Mouse (Mus musculus): ENCODE measurements at regions not wholly inside any gene's neighbourhood (a gene's known extent, or its start where the extent isn't known, plus 50 kb on each side); places are given as distances from the start of the nearest gene placed in this dataset.

DNA sequence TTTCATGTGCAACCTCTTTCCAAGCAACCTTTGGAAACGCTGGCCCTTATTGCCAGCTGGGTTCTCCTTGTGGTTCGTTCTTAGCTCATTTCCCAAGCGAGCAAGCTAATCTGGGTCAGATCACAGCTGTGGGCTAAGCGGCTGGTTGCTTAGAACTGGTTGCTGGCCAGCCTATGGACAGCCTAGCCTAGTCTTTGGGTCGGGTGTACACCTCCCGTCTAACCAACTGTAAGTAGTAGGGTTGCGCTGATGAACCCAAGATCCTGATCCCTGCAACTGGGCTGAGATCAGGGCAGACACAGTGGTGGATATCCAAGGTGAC is 236.5 kb downstream of the Mtx2 start:
- no peak for DNase-seq (ENCODE audit: low spot score)

GRCm38 (mm10) chr2:75064406-75065115 is 239.0 kb downstream of the Mtx2 start:
- DNase-seq (ENCODE audit: low spot score), result no peak

GRCm38 (mm10) chr2:75065304-75065703 is 239.7 kb downstream of the Mtx2 start:
- no peak for DNase-seq (ENCODE audit: low spot score)

- DNase-seq (ENCODE audit: low spot score), result no peak
Observed at GRCm38 (mm10) chr2:75069321-75069720, 243.7 kb downstream of the Mtx2 start.

- no peak for DNase-seq (ENCODE audit: low spot score)
Observed at GRCm38 (mm10) chr2:75072021-75072420, 246.4 kb downstream of the Mtx2 start.

- DNase-seq (ENCODE audit: low spot score), result no peak
Observed at GRCm38 (mm10) chr2:75072471-75072870, 246.9 kb downstream of the Mtx2 start.

GRCm38 (mm10) chr2:75073178-75073577 is 247.6 kb downstream of the Mtx2 start:
- DNase-seq (ENCODE audit: low spot score), result no peak

- DNase-seq (ENCODE audit: low spot score), result no peak
Observed at GRCm38 (mm10) chr2:75087164-75087563, 261.6 kb downstream of the Mtx2 start.

DNA sequence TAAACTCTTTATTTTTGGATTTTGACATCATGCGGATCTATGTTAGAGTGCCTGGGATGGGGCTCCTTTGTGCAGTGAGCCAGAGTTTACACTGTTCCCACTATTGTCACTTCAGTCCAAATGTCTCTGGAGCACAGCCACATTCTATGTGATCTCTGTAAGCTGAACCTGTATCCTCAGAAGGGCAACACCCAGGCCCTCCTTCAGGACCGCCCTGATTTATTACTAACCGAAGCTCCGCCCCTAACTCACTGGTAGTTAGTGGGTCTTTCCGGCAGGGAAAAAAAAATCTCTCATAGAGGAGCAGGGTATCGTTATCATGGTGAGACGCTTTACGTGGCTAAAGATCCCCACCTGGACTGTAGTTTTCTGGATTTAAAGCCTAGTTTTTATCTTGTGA is 263.6 kb downstream of the Mtx2 start:
- DNase-seq (ENCODE audit: low spot score), result no peak

DNA sequence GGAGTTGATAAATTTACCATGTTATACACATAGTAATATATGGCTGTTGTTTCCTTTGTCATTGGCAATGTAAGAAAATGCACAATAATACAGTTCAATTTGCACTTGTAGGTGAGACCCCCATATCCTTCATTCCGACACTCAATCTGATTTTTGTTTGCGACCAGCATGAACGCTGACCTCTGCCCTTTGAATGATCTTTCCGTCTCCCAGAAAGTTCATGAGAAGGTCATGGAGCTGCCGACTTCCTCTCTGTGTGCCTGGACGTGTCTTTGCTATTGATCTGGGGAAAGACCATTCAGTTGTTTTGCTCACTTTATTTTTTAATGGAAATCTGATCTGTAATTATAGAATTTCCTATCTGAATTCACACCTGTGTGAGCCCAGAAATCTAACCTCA is 264.0 kb downstream of the Mtx2 start:
- DNase-seq (ENCODE audit: low spot score), result no peak

DNA sequence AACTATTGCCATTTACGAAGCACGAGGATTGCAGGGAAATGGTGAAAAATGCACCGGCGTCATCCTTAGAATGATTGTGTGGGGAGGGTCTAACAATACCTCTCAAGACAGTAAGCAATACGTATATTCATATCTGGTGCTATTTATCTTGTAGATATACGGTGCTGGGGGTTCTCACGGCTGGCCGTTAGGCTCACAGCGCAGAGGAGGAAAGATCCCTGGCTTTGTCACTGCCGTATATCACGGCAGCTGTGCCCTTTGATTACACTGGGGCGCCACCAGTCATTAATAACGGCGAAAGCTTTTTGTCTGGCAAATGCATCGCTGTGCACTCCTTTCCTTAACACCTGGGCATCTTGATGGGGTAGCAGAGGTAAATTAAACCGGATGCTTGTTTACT is 264.8 kb downstream of the Mtx2 start:
- no peak for DNase-seq (ENCODE audit: low spot score)

DNA sequence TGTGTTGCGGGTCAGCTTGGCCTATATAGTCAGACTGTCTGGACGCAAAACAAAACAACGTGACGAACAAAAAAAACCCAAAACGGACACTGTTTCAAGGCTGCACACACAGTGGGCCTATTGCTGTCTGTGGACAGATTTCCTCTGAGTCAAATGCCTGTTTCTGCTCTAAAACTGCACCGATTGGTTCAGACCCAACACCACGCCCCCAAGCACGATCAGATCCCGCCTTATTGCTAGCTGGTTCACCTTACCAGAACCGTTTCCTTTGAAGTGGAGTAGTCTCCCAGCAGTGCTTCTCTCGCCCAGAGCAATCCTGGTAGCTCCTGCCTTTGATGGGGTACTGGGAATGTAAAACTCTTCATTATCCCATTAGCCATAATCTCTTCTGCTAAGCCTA is 275.9 kb downstream of the Mtx2 start:
- peak; percentile 2 for DNase-seq (ENCODE audit: low spot score)

DNA sequence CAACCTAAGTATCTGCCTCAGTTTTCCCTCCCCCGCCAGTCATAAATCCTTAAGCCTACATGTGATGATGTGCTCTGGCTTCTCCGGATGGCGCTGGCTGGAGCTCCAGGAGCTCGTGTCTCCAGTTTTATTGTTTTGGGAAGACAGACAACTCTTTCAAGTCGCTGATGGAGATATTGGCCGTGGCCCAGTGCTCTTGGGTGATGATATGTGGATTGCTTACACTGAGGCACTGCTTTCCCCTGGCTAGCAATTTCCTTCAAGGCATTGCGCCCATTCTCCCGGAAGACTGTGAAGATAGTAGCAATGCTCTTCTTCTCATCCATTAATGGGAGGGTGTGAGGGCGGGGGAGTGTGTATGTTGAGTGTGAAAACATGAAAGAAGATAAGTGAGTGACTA is 287.1 kb downstream of the Mtx2 start:
- DNase-seq (ENCODE audit: low spot score), result no peak

- no peak for DNase-seq (ENCODE audit: low spot score)
Observed at GRCm38 (mm10) chr2:75114375-75114774, 288.8 kb downstream of the Mtx2 start.

DNA sequence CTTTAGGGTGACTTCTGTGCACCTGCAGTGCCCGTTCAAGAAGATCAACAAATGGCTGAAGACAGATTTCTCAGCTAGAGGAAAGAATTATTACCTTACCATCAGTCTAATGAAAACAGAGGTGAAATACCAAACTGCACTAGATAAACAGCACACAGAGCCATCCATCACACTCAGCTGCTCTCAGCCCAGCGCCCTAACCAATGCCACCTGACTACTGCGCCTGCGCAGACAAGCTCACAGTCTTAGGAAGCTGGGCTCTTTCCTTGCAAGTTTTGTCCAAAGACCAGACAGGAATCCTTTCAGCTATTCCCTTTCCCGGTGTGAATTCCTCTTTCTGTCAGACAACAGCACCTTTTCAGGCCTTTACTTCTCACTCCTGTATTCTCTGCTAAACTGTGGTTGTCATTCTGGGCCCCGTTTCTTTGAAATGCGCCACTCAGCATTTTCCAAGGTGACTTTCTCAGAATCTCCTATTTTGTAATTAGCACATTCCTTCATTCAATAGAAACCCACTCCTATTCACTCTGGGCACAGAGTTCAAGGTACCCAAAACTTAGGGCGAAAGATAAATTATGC is 292.8 kb downstream of the Mtx2 start:
- DNase-seq (ENCODE audit: low spot score), result no peak

GRCm38 (mm10) chr2:75119599-75119998 is 294.0 kb downstream of the Mtx2 start:
- DNase-seq (ENCODE audit: low spot score), result no peak

DNA sequence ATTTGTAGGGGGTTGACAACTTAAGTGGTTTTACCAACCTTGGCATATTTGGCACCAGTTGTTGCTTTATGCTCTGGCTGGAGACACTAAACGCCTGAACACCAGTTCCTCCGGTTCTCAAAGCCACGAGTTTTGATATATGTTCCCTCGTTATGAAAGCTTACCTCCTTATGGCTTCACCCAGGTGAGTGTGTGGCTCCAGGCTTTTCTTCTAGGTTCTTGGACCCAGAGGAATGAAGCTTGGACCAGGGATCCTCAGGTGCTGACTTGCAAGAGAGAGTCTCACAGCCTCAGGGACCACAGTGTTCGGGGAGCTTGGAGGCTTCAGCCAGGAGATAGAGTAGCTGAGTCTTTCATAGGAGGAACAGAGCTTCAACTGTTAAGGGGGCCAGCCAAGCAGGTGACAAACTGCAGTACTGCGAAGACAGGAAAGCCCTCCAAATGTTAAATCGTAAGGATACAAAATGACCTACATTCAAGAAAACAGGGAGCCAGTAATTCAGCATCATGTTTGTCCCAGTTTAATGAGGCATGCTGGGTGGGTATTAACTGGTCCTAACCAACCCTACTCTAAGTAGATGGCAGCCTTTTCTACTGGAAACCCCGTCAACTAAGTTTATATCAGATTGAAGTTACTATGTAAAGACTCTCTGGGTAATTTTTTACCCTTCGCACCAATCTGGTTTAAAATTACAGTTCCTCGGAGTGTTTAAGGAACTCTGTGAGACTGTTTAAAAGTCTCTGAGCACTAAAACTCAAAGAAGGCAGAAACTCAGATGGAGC is 307.9 kb downstream of the Mtx2 start:
- no peak for DNase-seq (ENCODE audit: low spot score)

GRCm38 (mm10) chr2:75136618-75137017 is 311.0 kb downstream of the Mtx2 start:
- DNase-seq (ENCODE audit: low spot score), result no peak

DNA sequence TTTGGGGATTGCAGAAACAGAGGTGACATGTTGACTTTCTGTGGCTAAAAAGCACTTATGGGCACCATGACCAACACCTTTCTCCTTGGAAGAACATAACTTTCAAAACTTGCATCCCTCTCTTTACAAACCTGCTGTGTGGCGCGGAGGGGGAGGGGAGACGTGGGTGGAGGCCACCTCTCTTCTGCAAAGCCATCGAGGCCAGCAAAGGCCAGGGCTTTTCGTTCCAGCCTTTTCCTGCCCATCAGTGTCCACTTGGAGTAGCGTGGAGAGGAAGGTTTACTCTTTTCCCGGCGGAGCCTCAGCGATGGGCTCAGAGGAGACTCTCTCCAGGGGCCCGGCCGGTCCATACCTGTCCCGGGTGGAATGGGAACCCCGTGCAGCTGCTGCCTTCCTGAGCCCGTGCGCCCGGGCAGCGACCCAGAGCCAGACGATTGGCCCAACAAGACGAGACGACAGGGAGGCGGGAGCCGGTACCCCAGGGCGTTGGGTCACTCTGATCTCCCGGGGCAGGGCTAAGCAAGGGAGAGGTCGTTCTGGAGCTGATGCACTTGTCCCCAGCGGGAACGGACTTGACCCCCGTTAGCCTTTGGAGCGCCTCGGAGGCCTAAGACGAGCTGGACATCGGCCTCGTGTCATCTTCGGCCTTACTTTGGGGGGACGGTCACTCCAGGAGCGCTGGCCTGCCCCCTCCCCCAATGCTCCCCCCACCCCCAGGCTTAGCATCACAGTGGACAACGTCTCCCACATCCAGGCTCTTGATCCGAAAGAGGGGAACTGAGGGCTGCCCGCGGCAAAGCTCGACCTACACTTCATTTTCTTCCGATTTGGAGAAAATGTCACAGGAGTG is 311.8 kb downstream of the Mtx2 start:
- DNase-seq (ENCODE audit: low spot score), result no peak

GRCm38 (mm10) chr2:75137983-75138745 is 312.6 kb downstream of the Mtx2 start:
- peak; percentile 73 for DNase-seq (ENCODE audit: low spot score)

DNA sequence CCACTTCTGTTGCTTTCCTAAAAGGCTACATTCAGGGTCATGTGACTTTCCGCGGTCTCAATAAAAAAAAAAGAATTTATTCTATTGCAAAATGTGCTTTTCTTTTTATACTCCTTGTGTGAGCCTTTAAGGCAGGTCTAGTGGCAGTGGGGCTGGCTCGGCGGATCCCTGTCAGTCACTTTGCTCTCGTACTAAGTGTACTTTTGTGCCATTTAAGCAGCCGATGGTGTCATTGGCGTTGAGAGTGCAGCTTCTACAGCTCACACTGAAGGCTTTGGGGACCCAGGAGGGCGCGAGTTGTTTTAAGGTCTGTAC is 313.1 kb downstream of the Mtx2 start:
- no peak for DNase-seq (ENCODE audit: low spot score)

DNA sequence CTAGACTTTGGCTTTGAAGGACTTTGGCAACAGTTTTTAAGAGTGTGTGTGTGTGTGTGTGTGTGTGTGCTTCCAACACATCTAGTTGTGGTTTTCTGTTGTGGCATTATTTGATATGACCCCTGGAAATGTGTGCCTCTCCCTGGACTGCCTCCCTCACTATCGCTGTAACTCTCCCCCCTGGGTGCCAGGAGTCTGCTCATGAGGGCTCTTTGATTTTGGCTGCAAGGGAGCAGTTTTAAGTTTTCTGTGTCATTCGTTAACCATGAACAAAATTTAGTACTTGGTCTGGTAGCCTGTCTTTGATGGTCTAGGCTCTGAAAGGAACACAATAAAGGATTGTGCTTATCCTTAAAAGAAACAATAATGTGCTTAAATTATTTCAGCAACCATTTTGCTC is 313.9 kb downstream of the Mtx2 start:
- DNase-seq (ENCODE audit: low spot score), result no peak
